Mouse (Mus musculus) heart, embryonic 16.5 days (tissue): ENCODE measurements around the gene Tcf19. TPM values are rescaled to one million over a fixed set of nuclear protein-coding genes. Genes with fewer than 3 reads are reported as not detected.

Experiments
- ATAC-seq: fragments of 200-750 bp; cut with Nextera tagmentation; replicated peaks from 2 replicates; pipeline ENCODE4 v1.8.0; 2017; ENCODE audit warnings: moderate number of reproducible peaks; ENCODE audit not compliant: insufficient read depth, low FRiP score; ENCODE audit errors: extremely low read depth
- H3K27ac ChIP-seq: fragments of 300-500 bp; sonication (generic); 2 replicates; pipeline ENCODE4 v1.5.1; 2014; ENCODE audit warnings: mild to moderate bottlenecking, low read length, control low read depth, moderate library complexity
- H3K27me3 ChIP-seq: fragments of 300-500 bp; sonication (generic); 2 replicates; pipeline ENCODE4 v1.6.1; 2014; ENCODE audit warnings: low read length, mixed read lengths; ENCODE audit not compliant: control insufficient read depth, insufficient read depth
- H3K36me3 ChIP-seq: fragments of 300-500 bp; sonication (generic); 2 replicates; pipeline ENCODE4 v1.6.1; 2014; ENCODE audit not compliant: control insufficient read depth, insufficient read depth
- H3K4me1 ChIP-seq: fragments of 300-500 bp; sonication (generic); 2 replicates; pipeline ENCODE4 v1.6.1; 2014; ENCODE audit warnings: low read length, mixed read lengths; ENCODE audit not compliant: control insufficient read depth, insufficient read depth
- H3K4me2 ChIP-seq: fragments of 300-500 bp; sonication (generic); 2 replicates; pipeline ENCODE4 v1.6.1; 2014; ENCODE audit warnings: low read depth, mild to moderate bottlenecking, control low read depth, low read length
- H3K4me3 ChIP-seq: fragments of 300-500 bp; sonication (generic); 2 replicates; pipeline ENCODE4 v1.5.1; 2014; ENCODE audit warnings: mild to moderate bottlenecking, control low read depth, low read length
- H3K9ac ChIP-seq: fragments of 300-500 bp; sonication (generic); 2 replicates; pipeline ENCODE4 v1.6.1; 2014; ENCODE audit warnings: low read length, control low read depth
- H3K9me3 ChIP-seq: fragments of 300-500 bp; sonication (generic); replicated peaks from 2 replicates; pipeline ENCODE4 v1.6.1; 2016; ENCODE audit warnings: low read length; ENCODE audit not compliant: control insufficient read depth
- WGBS: fragments of 180-500 bp; shearing (Covaris S2); extraction: QIAGEN DNeasy Blood & Tissue Kit; methylation state at CpG from one replicate; pipeline ENCODE4 v1.1.7; 2014; 5-methylcytosine and 5-hydroxymethylcytosine counted together
- polyA plus RNA-seq: library from polyadenylated mRNA; unstranded; fragments of >200 nt; fragmentation: Nextera tagmentation; extraction: Ambion mirVana; gene quantifications from 2 replicates; pipeline ENCODE4 v1.2.1, GENCODE M21; 2015

Gene Tcf19
- polyA plus RNA-seq: 59.5 and 60.3 TPM in 2 replicates

DNA sequence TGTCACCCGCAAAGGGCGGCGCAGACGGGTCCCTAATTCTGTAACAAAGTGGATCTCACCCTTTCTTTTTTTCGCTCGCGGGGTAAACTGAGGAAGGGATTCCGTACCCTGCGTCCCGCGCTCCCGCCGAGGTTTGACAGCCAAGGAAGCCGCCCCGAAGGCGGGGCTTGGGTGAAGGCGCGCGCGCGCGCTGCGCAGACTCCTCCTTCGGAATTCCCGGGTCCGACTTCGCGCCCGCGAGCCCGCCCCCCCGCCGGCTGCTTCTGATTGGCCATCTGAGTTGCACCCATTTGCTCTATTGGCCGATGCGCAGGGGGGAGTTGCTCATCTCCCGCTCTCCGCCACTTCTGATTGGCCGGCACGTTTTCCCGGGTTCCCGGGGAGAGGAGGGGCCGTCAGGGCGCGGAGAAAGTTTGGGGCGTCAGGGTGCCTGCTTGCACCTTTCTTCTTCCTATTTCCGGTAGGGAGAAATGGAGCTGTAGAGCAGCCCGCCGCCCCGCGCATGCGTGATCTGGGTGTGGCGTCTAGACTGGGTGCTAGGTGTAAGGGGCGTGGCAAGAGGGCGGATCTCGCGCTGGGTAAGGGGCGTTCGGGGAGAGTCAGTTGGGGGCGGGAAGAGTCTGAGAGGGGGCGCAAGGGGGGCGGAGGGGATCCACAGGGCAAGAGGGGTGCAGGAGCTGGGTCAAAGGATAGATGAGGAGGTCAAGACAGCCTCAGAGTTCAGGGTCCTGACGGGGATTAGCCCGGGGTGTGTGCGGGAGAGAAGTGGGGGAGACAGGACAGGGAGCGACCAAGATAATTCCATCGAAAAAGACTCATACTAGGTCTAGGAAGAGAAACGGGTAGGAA, at the start of gene Tcf19, which contains the start of gene Cchcr1:
Tcf19 (minus strand) TSS at position 173 of the 849 bp plus-strand sequence.
Cchcr1 (plus strand) TSS at position 449 of the 849 bp plus-strand sequence.
- peak within 1 kb of the TSS; percentile 14 for H3K27ac ChIP-seq
- no peaks in the 10 kb centered on the region for H3K9me3 ChIP-seq
- under 1% methylated on average over 67 of the region's 67 CpGs for WGBS
- H3K27me3 ChIP-seq: no peaks in the 10 kb centered on the region
- ATAC-seq: peak; percentile 97
- peak within 1 kb of the TSS; percentile 92 for H3K4me2 ChIP-seq
- H3K9ac ChIP-seq: peak within 1 kb of the TSS; percentile 80
- H3K36me3 ChIP-seq: peaks cover 7% of the 10 kb centered on the region
- H3K4me1 ChIP-seq: peaks cover 25% of the 10 kb centered on the region
- H3K4me3 ChIP-seq: peak within 1 kb of the TSS; percentile 79

GRCm38 (mm10) chr17:35558216-35558615, 41.6 kb upstream of the Tcf19 start:
- WGBS: 56% methylated on average over 8 of the region's 8 CpGs
- ATAC-seq: no peak

DNA sequence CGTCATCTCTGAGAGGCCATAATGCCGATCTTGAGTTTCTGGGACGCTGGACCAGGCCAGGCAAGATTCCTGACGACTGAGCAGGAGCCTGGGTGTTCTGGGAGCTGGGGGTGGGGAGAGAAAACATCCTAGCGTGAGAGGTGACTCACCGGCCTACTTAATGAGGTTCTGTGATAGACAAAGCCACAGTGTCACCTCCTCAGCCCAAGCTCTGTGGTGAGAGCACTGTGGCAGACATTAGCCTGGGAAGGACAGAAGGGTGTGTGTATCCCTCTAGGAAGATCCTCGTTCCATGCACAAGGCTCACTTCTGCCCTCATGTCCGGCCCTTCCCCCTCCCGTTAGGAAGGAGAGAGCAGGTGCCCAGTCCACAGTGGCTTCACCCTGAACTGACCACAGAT, 40.7 kb upstream of the Tcf19 start:
- Histone ChIP-seq H3K9me3 (no peaks in the 10 kb centered on the region), H3K4me3 (no peak overlapping the region), H3K4me1 (no peaks in the 10 kb centered on the region), H3K27ac (no peak overlapping the region), H3K27me3 (no peaks in the 10 kb centered on the region), H3K4me2 (no peak overlapping the region), H3K36me3 (no peaks in the 10 kb centered on the region), H3K9ac (no peak overlapping the region)
- no peak for ATAC-seq
- 64% methylated on average over 9 of the region's 9 CpGs for WGBS

More at GRCm38 (mm10) chr17:35558216-35558615, 41.6 kb upstream of the Tcf19 start:
- Histone ChIP-seq H3K27me3 (no peaks in the 10 kb centered on the region), H3K9me3 (no peaks in the 10 kb centered on the region), H3K36me3 (no peaks in the 10 kb centered on the region), H3K4me2 (no peak overlapping the region), H3K9ac (no peak overlapping the region), H3K4me1 (no peaks in the 10 kb centered on the region), H3K4me3 (no peak overlapping the region), H3K27ac (no peak overlapping the region)

DNA sequence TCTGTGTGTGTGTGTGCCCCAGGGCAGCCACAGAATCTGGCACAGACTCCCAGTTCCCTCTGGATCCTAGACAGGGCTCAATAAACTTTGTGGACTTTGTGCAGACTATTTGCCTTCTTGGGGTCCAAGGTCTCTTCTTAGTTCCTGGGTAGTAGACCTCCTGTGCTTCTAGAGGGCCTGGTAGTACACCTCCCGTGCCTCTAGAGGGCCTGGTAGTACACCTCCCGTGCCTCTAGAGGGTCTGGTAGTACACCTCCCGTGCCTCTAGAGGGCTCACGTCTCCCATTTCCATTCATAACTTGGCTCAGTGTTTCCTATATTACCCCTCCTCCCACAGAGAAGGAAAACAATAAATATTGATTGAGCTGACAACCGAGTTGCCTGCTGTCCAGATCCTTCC, 40.2 kb upstream of the Tcf19 start:
- WGBS: 35% methylated on average over 5 of the region's 5 CpGs
- ATAC-seq: no peak

GRCm38 (mm10) chr17:35556186-35556765, 39.7 kb upstream of the Tcf19 start:
- Histone ChIP-seq H3K36me3 (no peaks in the 10 kb centered on the region), H3K9ac (no peak overlapping the region), H3K27me3 (no peaks in the 10 kb centered on the region), H3K4me2 (no peak overlapping the region), H3K4me3 (no peak overlapping the region), H3K9me3 (no peaks in the 10 kb centered on the region), H3K27ac (no peak overlapping the region), H3K4me1 (peaks cover 7% of the 10 kb centered on the region)
- no peak for ATAC-seq
- 78% methylated on average over 12 of the region's 13 CpGs for WGBS

More for the DNA sequence above, 40.2 kb upstream of the Tcf19 start:
- H3K4me1 ChIP-seq: peaks cover 3% of the 10 kb centered on the region; the same call in 1 of the 2 replicates
- H3K9ac ChIP-seq: no peak overlapping the region
- H3K9me3 ChIP-seq: no peaks in the 10 kb centered on the region
- H3K4me2 ChIP-seq: no peak overlapping the region
- no peaks in the 10 kb centered on the region for H3K36me3 ChIP-seq
- no peak overlapping the region for H3K4me3 ChIP-seq
- no peaks in the 10 kb centered on the region for H3K27me3 ChIP-seq
- no peak overlapping the region for H3K27ac ChIP-seq

DNA sequence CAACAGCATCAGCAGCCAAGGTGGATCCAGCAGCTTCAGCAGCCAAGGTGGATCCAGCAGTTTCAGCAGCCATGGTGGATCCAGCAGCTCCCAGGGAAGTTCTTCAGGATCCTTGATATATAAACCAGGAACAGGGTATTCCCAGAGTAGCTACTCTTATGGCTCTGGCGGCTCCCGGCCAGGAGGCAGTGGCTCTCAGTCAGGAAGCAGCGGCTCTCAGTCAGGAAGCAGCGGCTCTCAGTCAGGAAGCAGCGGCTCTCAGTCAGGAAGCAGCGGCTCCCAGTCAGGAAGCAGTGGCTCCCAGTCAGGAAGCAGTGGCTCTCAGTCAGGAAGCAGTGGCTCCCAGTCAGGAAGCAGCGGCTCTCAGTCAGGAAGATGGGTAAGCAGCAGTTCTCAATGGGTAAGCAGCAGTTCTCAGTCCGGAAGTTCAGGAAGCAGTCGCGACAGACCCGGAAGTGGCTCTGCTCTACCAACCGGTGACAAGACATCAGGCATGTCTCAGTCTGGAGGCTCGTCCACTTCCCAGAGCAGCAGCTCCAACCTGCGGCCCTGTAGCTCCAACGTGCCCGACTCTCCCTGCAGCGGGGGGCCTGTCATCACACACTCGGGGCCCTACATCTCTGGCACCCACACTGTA, 38.3 kb upstream of the Tcf19 start:
- no peak for ATAC-seq
- H3K36me3 ChIP-seq: no peaks in the 10 kb centered on the region
- WGBS: 87% methylated on average over 18 of the region's 18 CpGs

DNA sequence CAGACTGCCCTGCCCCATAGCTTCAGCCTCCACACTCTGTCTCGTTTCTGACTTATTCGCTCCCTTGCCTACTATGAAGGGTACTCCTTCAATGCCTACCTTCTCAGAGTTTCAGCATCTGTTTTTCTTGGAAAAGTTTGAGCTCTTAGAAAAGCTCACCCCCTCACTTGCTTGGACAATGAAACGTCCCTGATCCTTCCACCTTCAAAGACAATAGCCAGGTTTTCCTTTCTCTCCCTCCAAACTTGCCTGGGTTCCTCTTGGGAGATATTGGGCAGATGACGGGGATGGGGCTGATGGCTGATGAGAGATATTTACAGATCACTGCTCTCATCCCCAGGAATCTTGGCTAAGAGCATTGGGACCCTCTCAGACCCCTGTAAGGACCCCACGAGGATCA, 37.7 kb upstream of the Tcf19 start:
- Histone ChIP-seq H3K4me2 (no peak overlapping the region), H3K9me3 (no peaks in the 10 kb centered on the region), H3K4me3 (no peak overlapping the region), H3K27ac (no peak overlapping the region), H3K36me3 (no peaks in the 10 kb centered on the region), H3K9ac (no peak overlapping the region), H3K4me1 (peaks cover 18% of the 10 kb centered on the region), H3K27me3 (no peaks in the 10 kb centered on the region)
- 82% methylated on average over 5 of the region's 5 CpGs for WGBS
- ATAC-seq: no peak

More for the DNA sequence above, 38.3 kb upstream of the Tcf19 start:
- Histone ChIP-seq H3K27ac (no peak overlapping the region), H3K4me3 (no peak overlapping the region), H3K27me3 (no peaks in the 10 kb centered on the region), H3K9me3 (no peaks in the 10 kb centered on the region), H3K4me2 (no peak overlapping the region), H3K9ac (no peak overlapping the region), H3K4me1 (peaks cover 15% of the 10 kb centered on the region)

DNA sequence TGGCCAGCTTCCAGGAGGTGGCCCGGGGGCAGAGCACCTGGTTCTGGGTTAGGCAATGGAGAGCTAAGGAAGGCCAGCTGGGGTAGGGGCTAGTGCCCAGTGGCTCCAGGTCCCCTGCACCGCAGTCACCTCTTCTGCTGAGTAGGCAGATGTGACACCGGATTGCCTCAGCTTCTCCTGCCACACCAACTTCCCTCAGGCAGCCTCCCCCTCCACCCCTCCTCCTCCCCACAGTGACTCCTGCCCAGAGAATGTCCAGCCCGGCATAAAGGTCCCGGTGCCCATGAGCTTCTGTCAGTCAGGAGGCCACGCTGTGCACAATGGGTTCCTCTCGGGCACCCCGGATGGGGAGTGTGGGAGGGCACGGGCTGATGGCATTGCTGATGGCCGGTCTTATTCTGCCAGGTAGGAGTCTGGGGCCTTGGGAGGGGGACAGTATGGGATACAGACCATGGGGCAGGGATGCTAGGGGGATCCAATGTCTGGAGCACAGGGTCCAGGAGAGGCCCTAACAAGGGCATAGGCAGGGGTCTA, 35.3 kb upstream of the Tcf19 start, which contains the start of gene Cdsn:
Cdsn (plus strand) TSS at position 248 of the 534 bp plus-strand sequence.
- Histone ChIP-seq H3K9ac (peak within 1 kb of the TSS; percentile 46; the same call in 1 of the 2 replicates), H3K4me3 (no peak within 1 kb of the TSS), H3K9me3 (no peaks in the 10 kb centered on the region), H3K4me1 (peaks cover 23% of the 10 kb centered on the region), H3K4me2 (no peak within 1 kb of the TSS), H3K27me3 (no peaks in the 10 kb centered on the region), H3K36me3 (no peaks in the 10 kb centered on the region), H3K27ac (peak within 1 kb of the TSS; percentile 100)
- no peak for ATAC-seq
- 82% methylated on average over 10 of the region's 10 CpGs for WGBS
